In the genomic region with DNA sequence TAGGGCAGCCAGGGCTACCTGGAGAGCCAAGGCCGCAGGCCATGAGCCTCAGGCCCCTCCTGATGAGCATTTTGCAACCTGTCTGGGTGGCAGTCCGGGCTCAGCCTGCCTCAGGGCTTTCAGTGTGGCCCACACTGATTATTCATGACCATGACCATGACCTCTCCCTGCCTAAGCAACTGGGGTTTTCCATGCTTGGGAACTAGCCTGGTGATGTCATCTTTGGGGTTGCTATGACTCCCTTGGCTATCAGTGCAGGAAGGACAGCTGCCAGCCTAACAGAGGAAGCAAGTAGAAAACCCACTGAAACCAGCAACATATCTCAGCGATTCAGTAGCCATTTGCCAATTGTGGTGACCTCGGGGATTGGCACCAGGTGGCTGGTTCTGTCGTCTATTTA, we compare ENCODE assay signal across 8 mouse cellular contexts.
DNase-seq lines count a peak whose midpoint lies in the region; ATAC-seq and TF ChIP-seq lines count a peak whose summit lies in the region.

No protein-coding gene starts in this region.

- no peak for DNase-seq in forebrain, embryonic 10.5 days (ENCODE audit: extremely low spot score, low spot score)
- peak; percentile 22 to 47 for DNase-seq in adrenal gland, postnatal 4 days (ENCODE audit: low spot score in 2 of 2)
- peak; percentile 31 to 39 for DNase-seq in gastrocnemius, postnatal 36 days
- DNase-seq in lung, embryonic 14.5 days = peak; percentile 27
- peak; percentile 44 for DNase-seq in retina, embryonic 14.5 days (ENCODE audit: low spot score)

- peak; percentile 33; the same call in 1 of the 2 replicates for ATAC-seq in forebrain, embryonic 12.5 days (ENCODE audit: low FRiP score)
- peak; percentile 27; the same call in 1 of the 2 replicates for ATAC-seq in intestine, embryonic 16.5 days
- no peak for ATAC-seq in lung, embryonic 14.5 days (ENCODE audit: insufficient read depth)
- ATAC-seq in CD4-positive, CD25-positive, alpha-beta regulatory T cell, adult 4 months = no peak

- H3K4me1 ChIP-seq in forebrain, embryonic 12.5 days = peaks cover 20% of the 10 kb centered on the region
- peaks cover 32% of the 10 kb centered on the region for H3K4me1 ChIP-seq in forebrain, embryonic 10.5 days
- peaks cover 24% of the 10 kb centered on the region for H3K4me1 ChIP-seq in intestine, embryonic 16.5 days (ENCODE audit: control insufficient read depth, insufficient read depth, low read length)
- H3K4me1 ChIP-seq in lung, embryonic 14.5 days (ENCODE audit: insufficient read depth) = peaks cover 15% of the 10 kb centered on the region; the same call in 1 of the 2 replicates

- H3K36me3 ChIP-seq in forebrain, embryonic 12.5 days (replicated peaks) = peaks cover 12% of the 10 kb centered on the region
- peaks cover 23% of the 10 kb centered on the region for H3K36me3 ChIP-seq in forebrain, embryonic 10.5 days (replicated peaks)
- H3K36me3 ChIP-seq in intestine, embryonic 16.5 days (ENCODE audit: control insufficient read depth, insufficient read depth, low read length) = peaks cover 5% of the 10 kb centered on the region; the same call in 1 of the 2 replicates
- H3K36me3 ChIP-seq in lung, embryonic 14.5 days (ENCODE audit: insufficient read depth) = peaks cover 25% of the 10 kb centered on the region; the same call in 1 of the 2 replicates

- WGBS in forebrain, embryonic 12.5 days = 79% methylated on average over 5 of the region's 5 CpGs
- 77% methylated on average over 5 of the region's 5 CpGs for WGBS in forebrain, embryonic 10.5 days
- 67% methylated on average over 5 of the region's 5 CpGs for WGBS in intestine, embryonic 16.5 days
- whole genome bisulfite sequencing in lung, embryonic 14.5 days = 67% methylated on average over 5 of the region's 5 CpGs

- no peak overlapping the region for H3K4me2 ChIP-seq in forebrain, embryonic 12.5 days
- H3K4me2 ChIP-seq in intestine, embryonic 16.5 days (ENCODE audit: low read depth, low read length) = no peak overlapping the region
- no peak overlapping the region for H3K4me2 ChIP-seq in lung, embryonic 14.5 days

- intact Hi-C loops in gastrocnemius, postnatal 36 days (cut with DNase I) = no loop called here

- no peaks in the 10 kb centered on the region for H3K9me3 ChIP-seq in forebrain, embryonic 12.5 days
- no peaks in the 10 kb centered on the region for H3K9me3 ChIP-seq in forebrain, embryonic 10.5 days
- H3K9me3 ChIP-seq in intestine, embryonic 16.5 days (ENCODE audit: control insufficient read depth, low read length) = no peaks in the 10 kb centered on the region
- H3K9me3 ChIP-seq in lung, embryonic 14.5 days (ENCODE audit: low read depth, low read length) = no peaks in the 10 kb centered on the region

- no peak for TF ChIP-seq CTCF in lung, embryonic 14.5 days (IDR thresholded peaks at IDR 0.05; ENCODE audit: low read depth)

- H3K27me3 ChIP-seq in forebrain, embryonic 12.5 days = no peaks in the 10 kb centered on the region
- H3K27me3 ChIP-seq in forebrain, embryonic 10.5 days (ENCODE audit: poor library complexity, severe bottlenecking) = no peaks in the 10 kb centered on the region
- no peaks in the 10 kb centered on the region for H3K27me3 ChIP-seq in intestine, embryonic 16.5 days (replicated peaks; ENCODE audit: control insufficient read depth, insufficient read depth, low read length)
- H3K27me3 ChIP-seq in lung, embryonic 14.5 days (ENCODE audit: insufficient read depth, low read length) = no peaks in the 10 kb centered on the region

- no peak overlapping the region for H3K9ac ChIP-seq in forebrain, embryonic 12.5 days
- H3K9ac ChIP-seq in intestine, embryonic 16.5 days (ENCODE audit: low read depth, low read length) = no peak overlapping the region
- no peak overlapping the region for H3K9ac ChIP-seq in lung, embryonic 14.5 days

- no peak overlapping the region for H3K27ac ChIP-seq in forebrain, embryonic 12.5 days
- H3K27ac ChIP-seq in forebrain, embryonic 10.5 days = no peak overlapping the region
- no peak overlapping the region for H3K27ac ChIP-seq in intestine, embryonic 16.5 days (ENCODE audit: low read length)
- H3K27ac ChIP-seq in lung, embryonic 14.5 days (ENCODE audit: low read depth) = no peak overlapping the region

- no peak overlapping the region for H3K4me3 ChIP-seq in forebrain, embryonic 12.5 days (replicated peaks)
- no peak overlapping the region for H3K4me3 ChIP-seq in forebrain, embryonic 10.5 days
- no peak overlapping the region for H3K4me3 ChIP-seq in intestine, embryonic 16.5 days (ENCODE audit: low read length)
- H3K4me3 ChIP-seq in lung, embryonic 14.5 days (ENCODE audit: low read depth, low read length) = no peak overlapping the region

Comparison
In these comparisons a context has a peak if more than half of its experiments do, and no peak if none do; other contexts are left out.
1. ATAC-seq: peak in forebrain, embryonic 12.5 days (single experiment) and intestine, embryonic 16.5 days (single experiment); none in lung, embryonic 14.5 days (single experiment) and CD4-positive, CD25-positive, alpha-beta regulatory T cell, adult 4 months (single experiment).